Mouse (Mus musculus): ENCODE data around the gene Fbxl16. TPM values are rescaled to one million over a fixed set of nuclear protein-coding genes. Genes with fewer than 3 reads are reported as not detected.
A peak's percentile ranks its signal among the peaks of the same experiment; 100 is the strongest.

Gene Fbxl16
- total and polyA plus RNA-seq, 2 experiments from 2014 or later, result 0.25 TPM; not detected in 1

GRCm38 (mm10) chr17:25825984-25826570 is 17.2 kb downstream of the Fbxl16 start:
- Histone ChIP-seq H3K27ac (ENCODE audit: low read depth) (no peak overlapping the region), H3K4me1 (ENCODE audit: control insufficient read depth, insufficient read depth) (peaks cover 26% of the 10 kb centered on the region), H3K36me3 (replicated peaks; ENCODE audit: control insufficient read depth, insufficient read depth, low read length) (peaks cover 27% of the 10 kb centered on the region), H3K4me2 (ENCODE audit: low read depth, low read length) (no peak overlapping the region), H3K9me3 (replicated peaks; ENCODE audit: control insufficient read depth, low read length) (no peaks in the 10 kb centered on the region), H3K27me3 (ENCODE audit: control insufficient read depth, insufficient read depth, low read length) (peaks cover 3% of the 10 kb centered on the region; the same call in 1 of the 2 replicates), H3K4me3 (ENCODE audit: low read depth, low read length) (no peak overlapping the region), H3K9ac (replicated peaks; ENCODE audit: low read depth, low read length) (no peak overlapping the region)
- no peak for DNase-seq (ENCODE audit: low spot score)
- TF ChIP-seq CTCF (IDR thresholded peaks at IDR 0.05; ENCODE audit: low read depth), result no peak
- no peak for TF ChIP-seq EP300 (IDR thresholded peaks at IDR 0.05; ENCODE audit: low read depth)
- WGBS, result 92% methylated on average over 27 of the region's 27 CpGs
- ATAC-seq (ENCODE audit: insufficient read depth, low read depth), result no peak

GRCm38 (mm10) chr17:25827011-25827410 is 18.1 kb downstream of the Fbxl16 start:
- no peak overlapping the region for H3K4me3 ChIP-seq (ENCODE audit: low read depth, low read length)
- TF ChIP-seq CTCF (IDR thresholded peaks at IDR 0.05; ENCODE audit: low read depth) (no peak), EP300 (IDR thresholded peaks at IDR 0.05; ENCODE audit: low read depth) (no peak)
- 85% methylated on average over 13 of the region's 13 CpGs for WGBS
- no peaks in the 10 kb centered on the region for H3K9me3 ChIP-seq (replicated peaks; ENCODE audit: control insufficient read depth, low read length)
- H3K9ac ChIP-seq (replicated peaks; ENCODE audit: low read depth, low read length), result no peak overlapping the region
- H3K36me3 ChIP-seq (replicated peaks; ENCODE audit: control insufficient read depth, insufficient read depth, low read length), result peaks cover 33% of the 10 kb centered on the region
- H3K27me3 ChIP-seq (ENCODE audit: control insufficient read depth, insufficient read depth, low read length), result no peaks in the 10 kb centered on the region; the same call in 1 of the 2 replicates
- H3K4me2 ChIP-seq (ENCODE audit: low read depth, low read length), result no peak overlapping the region
- peaks cover 35% of the 10 kb centered on the region for H3K4me1 ChIP-seq (ENCODE audit: control insufficient read depth, insufficient read depth)
- ATAC-seq (ENCODE audit: insufficient read depth, low read depth), result no peak
- no peak for DNase-seq (ENCODE audit: low spot score)
- no peak overlapping the region for H3K27ac ChIP-seq (ENCODE audit: low read depth)

- H3K4me1 ChIP-seq (ENCODE audit: control insufficient read depth, insufficient read depth), result peaks cover 37% of the 10 kb centered on the region
- no peaks in the 10 kb centered on the region for H3K9me3 ChIP-seq (replicated peaks; ENCODE audit: control insufficient read depth, low read length)
- ATAC-seq (ENCODE audit: insufficient read depth, low read depth), result no peak
- 90% methylated on average over 22 of the region's 22 CpGs for WGBS
- no peak overlapping the region for H3K4me3 ChIP-seq (ENCODE audit: low read depth, low read length)
- H3K36me3 ChIP-seq (replicated peaks; ENCODE audit: control insufficient read depth, insufficient read depth, low read length), result peaks cover 33% of the 10 kb centered on the region
- TF ChIP-seq CTCF (IDR thresholded peaks at IDR 0.05; ENCODE audit: low read depth), result no peak
- no peak for TF ChIP-seq EP300 (IDR thresholded peaks at IDR 0.05; ENCODE audit: low read depth)
- H3K9ac ChIP-seq (replicated peaks; ENCODE audit: low read depth, low read length), result no peak overlapping the region
- H3K27ac ChIP-seq (ENCODE audit: low read depth), result no peak overlapping the region
- no peaks in the 10 kb centered on the region; the same call in 1 of the 2 replicates for H3K27me3 ChIP-seq (ENCODE audit: control insufficient read depth, insufficient read depth, low read length)
- no peak for DNase-seq (ENCODE audit: low spot score)
- H3K4me2 ChIP-seq (ENCODE audit: low read depth, low read length), result no peak overlapping the region
Measured at GRCm38 (mm10) chr17:25827546-25828222, 18.8 kb downstream of the Fbxl16 start.

- no peak for DNase-seq (ENCODE audit: low spot score)
- WGBS, result 85% methylated on average over 8 of the region's 8 CpGs
- peak overlapping the region; percentile 92 for H3K4me2 ChIP-seq (ENCODE audit: low read depth, low read length)
- H3K27me3 ChIP-seq (ENCODE audit: control insufficient read depth, insufficient read depth, low read length), result no peaks in the 10 kb centered on the region
- H3K4me3 ChIP-seq (ENCODE audit: low read depth, low read length), result peak overlapping the region; percentile 65
- H3K27ac ChIP-seq (ENCODE audit: low read depth), result peak overlapping the region; percentile 87; the same call in 1 of the 2 replicates
- peaks cover 37% of the 10 kb centered on the region for H3K4me1 ChIP-seq (ENCODE audit: control insufficient read depth, insufficient read depth)
- no peak for ATAC-seq (ENCODE audit: insufficient read depth, low read depth)
- peaks cover 33% of the 10 kb centered on the region for H3K36me3 ChIP-seq (replicated peaks; ENCODE audit: control insufficient read depth, insufficient read depth, low read length)
- no peak overlapping the region for H3K9ac ChIP-seq (replicated peaks; ENCODE audit: low read depth, low read length)
- no peaks in the 10 kb centered on the region for H3K9me3 ChIP-seq (replicated peaks; ENCODE audit: control insufficient read depth, low read length)
- TF ChIP-seq CTCF (IDR thresholded peaks at IDR 0.05; ENCODE audit: low read depth), result no peak
- no peak for TF ChIP-seq EP300 (IDR thresholded peaks at IDR 0.05; ENCODE audit: low read depth)
Measured at GRCm38 (mm10) chr17:25828223-25828594, 19.3 kb downstream of the Fbxl16 start.

- Histone ChIP-seq H3K4me3 (ENCODE audit: low read depth, low read length) (peak within 1 kb of the TSS; percentile 65), H3K36me3 (replicated peaks; ENCODE audit: control insufficient read depth, insufficient read depth, low read length) (peaks cover 33% of the 10 kb centered on the region), H3K27me3 (ENCODE audit: control insufficient read depth, insufficient read depth, low read length) (no peaks in the 10 kb centered on the region), H3K27ac (ENCODE audit: low read depth) (peak within 1 kb of the TSS; percentile 87), H3K9me3 (replicated peaks; ENCODE audit: control insufficient read depth, low read length) (no peaks in the 10 kb centered on the region), H3K4me2 (ENCODE audit: low read depth, low read length) (peak within 1 kb of the TSS; percentile 92), H3K4me1 (ENCODE audit: control insufficient read depth, insufficient read depth) (peaks cover 35% of the 10 kb centered on the region), H3K9ac (replicated peaks; ENCODE audit: low read depth, low read length) (peak within 1 kb of the TSS; percentile 77)
- no peak for TF ChIP-seq EP300 (IDR thresholded peaks at IDR 0.05; ENCODE audit: low read depth)
- peak; percentile 30 for TF ChIP-seq CTCF (IDR thresholded peaks at IDR 0.05; ENCODE audit: low read depth)
- 2% methylated on average over 32 of the region's 32 CpGs for WGBS
- DNase-seq (ENCODE audit: low spot score), result peak; percentile 85
- ATAC-seq (ENCODE audit: insufficient read depth, low read depth), result no peak
Measured at GRCm38 (mm10) chr17:25828712-25829557, 20.1 kb downstream of the Fbxl16 start, which contains the start of gene Jmjd8. Gene Jmjd8, plus strand, starts transcription at chr17:25828867.
